Mouse (Mus musculus) forebrain, embryonic 11.5 days (tissue): Measurements from ENCODE around the gene 4930550L24Rik. TPM values are rescaled to one million over a fixed set of nuclear protein-coding genes. Genes with fewer than 3 reads are reported as not detected.

Experiments
- ATAC-seq: fragments of 200-750 bp; cut with Nextera tagmentation; replicated peaks from 2 replicates; pipeline ENCODE4 v1.8.0; 2017; ENCODE audit warnings: moderate TSS enrichment; ENCODE audit not compliant: low FRiP score
- DNase-seq: peaks from one replicate; pipeline ENCODE4 v3.0.0-alpha.2; 2017; ENCODE audit warnings: low spot score
- H3K27ac ChIP-seq: fragments of 300-500 bp; sonication (generic); 2 replicates; pipeline ENCODE4 v1.5.1; 2014; ENCODE audit warnings: low read depth, low read length
- H3K27me3 ChIP-seq: fragments of 300-500 bp; sonication (generic); 2 replicates; pipeline ENCODE4 v1.6.1; 2014; ENCODE audit warnings: mild to moderate bottlenecking, low read length, mixed read lengths; ENCODE audit not compliant: control insufficient read depth, insufficient read depth
- H3K36me3 ChIP-seq: fragments of 300-500 bp; sonication (generic); 2 replicates; pipeline ENCODE4 v1.6.1; 2014; ENCODE audit warnings: mild to moderate bottlenecking, low read length, moderate library complexity, mixed read lengths; ENCODE audit not compliant: control insufficient read depth, insufficient read depth
- H3K4me1 ChIP-seq: fragments of 300-500 bp; sonication (generic); replicated peaks from 2 replicates; pipeline ENCODE4 v1.6.1; 2014; ENCODE audit warnings: low read length, mixed read lengths; ENCODE audit not compliant: control insufficient read depth, insufficient read depth
- H3K4me2 ChIP-seq: fragments of 300-500 bp; sonication (generic); 2 replicates; pipeline ENCODE4 v1.6.1; 2014; ENCODE audit warnings: low read depth, mild to moderate bottlenecking, low read length, moderate library complexity, mixed read lengths; ENCODE audit not compliant: severe bottlenecking
- H3K4me3 ChIP-seq: fragments of 300-500 bp; sonication (generic); 2 replicates; pipeline ENCODE4 v1.5.1; 2014; ENCODE audit warnings: low read depth, low read length
- H3K9ac ChIP-seq: fragments of 300-500 bp; sonication (generic); 2 replicates; pipeline ENCODE4 v1.6.1; 2014; ENCODE audit warnings: low read length
- H3K9me3 ChIP-seq: fragments of 300-500 bp; sonication (generic); 2 replicates; pipeline ENCODE4 v1.6.1; 2016; ENCODE audit warnings: low read length, mixed read lengths; ENCODE audit not compliant: control insufficient read depth
- WGBS: fragments of 180-500 bp; shearing (Covaris S2); extraction: QIAGEN DNeasy Blood & Tissue Kit; methylation state at CpG from one replicate; pipeline ENCODE4 v1.1.7; 2014; 5-methylcytosine and 5-hydroxymethylcytosine counted together
- polyA plus RNA-seq: library from polyadenylated mRNA; unstranded; fragments of >200 nt; fragmentation: Nextera tagmentation; extraction: Ambion mirVana; gene quantifications from 2 replicates; pipeline ENCODE4 v1.2.1, GENCODE M21; 2014

4930550L24Rik gene
- polyA plus RNA-seq = not detected in 2 replicates

GRCm38 (mm10) chrX:58909060-58909459 lies at the start of gene 4930550L24Rik:
TSS of gene 4930550L24Rik (plus strand) at chrX:58909360.
- DNase-seq = no peak
- no peak for ATAC-seq

GRCm38 (mm10) chrX:58900753-58901152 lies 8.4 kb upstream of the 4930550L24Rik start:
- H3K27me3 ChIP-seq = no peaks in the 10 kb centered on the region
- no peak for DNase-seq
- no peak overlapping the region for H3K9ac ChIP-seq

More at GRCm38 (mm10) chrX:58909060-58909459, at the start of gene 4930550L24Rik:
- Histone ChIP-seq H3K4me1 (no peaks in the 10 kb centered on the region), H3K9me3 (no peaks in the 10 kb centered on the region), H3K27me3 (no peaks in the 10 kb centered on the region), H3K36me3 (no peaks in the 10 kb centered on the region), H3K4me3 (no peak within 1 kb of the TSS), H3K4me2 (no peak within 1 kb of the TSS), H3K9ac (no peak within 1 kb of the TSS), H3K27ac (no peak within 1 kb of the TSS)
- 80% methylated on average over 2 of the region's 2 CpGs for WGBS

GRCm38 (mm10) chrX:58967969-58968368 lies 58.8 kb downstream of the 4930550L24Rik start:
- H3K27me3 ChIP-seq = no peaks in the 10 kb centered on the region
- DNase-seq = no peak
- H3K4me1 ChIP-seq = no peaks in the 10 kb centered on the region
- no peak overlapping the region for H3K9ac ChIP-seq
- peak; percentile 73; the same call in 1 of the 2 replicates for ATAC-seq
- H3K4me3 ChIP-seq = no peak overlapping the region
- 83% methylated on average over 2 of the region's 2 CpGs for WGBS
- no peaks in the 10 kb centered on the region for H3K9me3 ChIP-seq
- no peak overlapping the region for H3K4me2 ChIP-seq
- H3K27ac ChIP-seq = no peak overlapping the region
- no peaks in the 10 kb centered on the region for H3K36me3 ChIP-seq

More at GRCm38 (mm10) chrX:58900753-58901152, 8.4 kb upstream of the 4930550L24Rik start:
- Histone ChIP-seq H3K9me3 (no peaks in the 10 kb centered on the region), H3K4me1 (no peaks in the 10 kb centered on the region), H3K4me2 (no peak overlapping the region), H3K4me3 (no peak overlapping the region), H3K36me3 (no peaks in the 10 kb centered on the region), H3K27ac (no peak overlapping the region)
- WGBS = 100% methylated on average over 1 of the region's 1 CpGs
- no peak for ATAC-seq
